In the genomic region with DNA sequence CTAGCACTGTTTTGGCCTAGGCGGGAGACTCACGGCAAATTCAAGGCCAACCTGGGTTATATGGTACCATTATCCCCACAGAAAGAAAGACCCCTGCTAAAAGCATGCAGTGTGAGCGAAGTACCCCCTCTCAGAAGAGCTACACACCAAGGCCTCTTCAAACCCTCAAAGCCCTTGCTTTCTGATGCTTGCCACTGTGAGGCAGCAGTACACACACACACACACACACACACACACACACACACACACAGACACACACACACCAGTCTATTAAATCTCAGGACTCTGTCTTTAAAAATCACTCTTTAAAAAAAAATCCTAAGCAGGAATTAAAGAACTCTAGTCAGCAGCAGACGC, we compare ENCODE assay signal across 8 mouse cellular contexts. TPM values are rescaled to one million over a fixed set of nuclear protein-coding genes. Genes with fewer than 3 reads are reported as not detected.
DNase-seq lines count a peak whose midpoint lies in the region; ATAC-seq lines count a peak whose summit lies in the region.

No protein-coding gene starts in this region.

- no peak for ATAC-seq in heart, embryonic 13.5 days (ENCODE audit: extremely low read depth, insufficient number of reproducible peaks, low FRiP score, low TSS enrichment)
- ATAC-seq in forebrain, embryonic 16.5 days: peak; percentile 15
- no peak for ATAC-seq in liver, embryonic 16.5 days (ENCODE audit: low read depth)

- peak overlapping the region; percentile 78 for H3K4me2 ChIP-seq in heart, embryonic 13.5 days
- peak overlapping the region; percentile 91 for H3K4me2 ChIP-seq in forebrain, embryonic 16.5 days (ENCODE audit: low read length)
- peak overlapping the region; percentile 98 for H3K4me2 ChIP-seq in liver, embryonic 16.5 days (ENCODE audit: low read depth, low read length)

- peak overlapping the region; percentile 98 for H3K9ac ChIP-seq in heart, embryonic 13.5 days
- peak overlapping the region; percentile 90 for H3K9ac ChIP-seq in forebrain, embryonic 16.5 days (replicated peaks; ENCODE audit: low read depth, low read length)
- H3K9ac ChIP-seq in liver, embryonic 16.5 days (ENCODE audit: low read depth, low read length): no peak overlapping the region; the same call in 1 of the 2 replicates

- H3K27ac ChIP-seq in heart, embryonic 13.5 days (replicated peaks): peak overlapping the region; percentile 95
- H3K27ac ChIP-seq in forebrain, embryonic 16.5 days (ENCODE audit: low read length): peak overlapping the region; percentile 89
- 0 out of 2 replicates have a peak overlapping the region, but pooled peaks have one; percentile 29 for H3K27ac ChIP-seq in liver, embryonic 16.5 days (ENCODE audit: low read length)

- no peak for DNase-seq in heart, adult 8-10 months (ENCODE audit: low spot score)
- DNase-seq in ES-CJ7 (ENCODE audit: low read depth, low spot score): peak; percentile 30
- no peak for DNase-seq in adrenal gland, adult 2 months
- no peak for DNase-seq in spleen, adult 12 weeks (ENCODE audit: low spot score)
- DNase-seq in gastrocnemius, adult 18-20 months (ENCODE audit: low spot score): no peak

- no peaks in the 10 kb centered on the region for H3K9me3 ChIP-seq in heart, embryonic 13.5 days
- no peaks in the 10 kb centered on the region for H3K9me3 ChIP-seq in forebrain, embryonic 16.5 days (ENCODE audit: control insufficient read depth, low read length)
- H3K9me3 ChIP-seq in liver, embryonic 16.5 days (replicated peaks; ENCODE audit: control insufficient read depth, low read length): no peaks in the 10 kb centered on the region

- H3K36me3 ChIP-seq in heart, embryonic 13.5 days: peaks cover 5% of the 10 kb centered on the region; the same call in 1 of the 2 replicates
- H3K36me3 ChIP-seq in forebrain, embryonic 16.5 days (ENCODE audit: control insufficient read depth, insufficient read depth): peaks cover 2% of the 10 kb centered on the region; the same call in 1 of the 2 replicates
- no peaks in the 10 kb centered on the region for H3K36me3 ChIP-seq in liver, embryonic 16.5 days (ENCODE audit: control insufficient read depth, insufficient read depth)

- no peaks in the 10 kb centered on the region for H3K27me3 ChIP-seq in heart, embryonic 13.5 days (replicated peaks)
- H3K27me3 ChIP-seq in forebrain, embryonic 16.5 days (replicated peaks; ENCODE audit: control insufficient read depth, insufficient read depth, low read length): no peaks in the 10 kb centered on the region
- no peaks in the 10 kb centered on the region for H3K27me3 ChIP-seq in liver, embryonic 16.5 days (ENCODE audit: control insufficient read depth, insufficient read depth, low read depth, low read length)

- peak overlapping the region; percentile 82 for H3K4me3 ChIP-seq in heart, embryonic 13.5 days
- peak overlapping the region; percentile 87 for H3K4me3 ChIP-seq in forebrain, embryonic 16.5 days (replicated peaks; ENCODE audit: low read length)
- peak overlapping the region; percentile 90 for H3K4me3 ChIP-seq in liver, embryonic 16.5 days (ENCODE audit: low read depth, low read length)

- WGBS in heart, embryonic 13.5 days: 47% methylated on average over 4 of the region's 4 CpGs
- WGBS in forebrain, embryonic 16.5 days: 42% methylated on average over 4 of the region's 4 CpGs
- WGBS in liver, embryonic 16.5 days (ENCODE audit: insufficient replicate concordance): 62% methylated on average over 4 of the region's 4 CpGs

- peaks cover 45% of the 10 kb centered on the region for H3K4me1 ChIP-seq in heart, embryonic 13.5 days
- peaks cover 38% of the 10 kb centered on the region for H3K4me1 ChIP-seq in forebrain, embryonic 16.5 days (replicated peaks; ENCODE audit: control insufficient read depth, insufficient read depth, low read length)
- H3K4me1 ChIP-seq in liver, embryonic 16.5 days (ENCODE audit: control insufficient read depth, low read depth, low read length): peaks cover 32% of the 10 kb centered on the region

RNA-seq across cellular contexts. Expression of gene 2310022B05Rik, which starts 0.7 kb away (rescaled TPM):
- polyA plus RNA-seq in heart, embryonic 13.5 days (2015; fragmentation: Nextera tagmentation; extraction: Ambion mirVana): 37.8 TPM in 2 replicates
- total RNA-seq in heart, adult 8-10 months (2022): 10 to 100 TPM; 42.8 to 61.1 (median 50.7) TPM
- 26.0 and 29.4 TPM in 2 replicates for polyA plus RNA-seq in forebrain, embryonic 16.5 days (2015; fragmentation: Nextera tagmentation; extraction: Ambion mirVana)
- 5.3 and 6.4 TPM in 2 replicates for polyA plus RNA-seq in liver, embryonic 16.5 days (2015; fragmentation: Nextera tagmentation; extraction: Ambion mirVana)
- 10 to 100 TPM; 34.1 to 56.7 TPM for total RNA-seq in adrenal gland, adult 2 months (2021)
- polyA plus RNA-seq in adrenal gland, adult 2 months (2012; rRNA removed): 37.6 and 49.4 TPM in 2 replicates
- total RNA-seq in gastrocnemius, adult 18-20 months (2021): 10 to 100 TPM; 10.0 to 15.7 TPM

RNA-seq across cellular contexts. Expression of gene Ttc13, which starts 57.9 kb away (rescaled TPM):
- polyA plus RNA-seq in heart, embryonic 13.5 days (2015; fragmentation: Nextera tagmentation; extraction: Ambion mirVana): 27.0 and 28.2 TPM in 2 replicates
- 10 to 100 TPM; 13.4 to 18.6 (median 14.7) TPM for total RNA-seq in heart, adult 8-10 months (2022)
- 60.0 and 62.6 TPM in 2 replicates for polyA plus RNA-seq in forebrain, embryonic 16.5 days (2015; fragmentation: Nextera tagmentation; extraction: Ambion mirVana)
- 14.2 and 14.6 TPM in 2 replicates for polyA plus RNA-seq in liver, embryonic 16.5 days (2015; fragmentation: Nextera tagmentation; extraction: Ambion mirVana)
- 10 to 100 TPM; 36.4 to 43.3 TPM for total RNA-seq in adrenal gland, adult 2 months (2021)
- 14.6 and 16.6 TPM in 2 replicates for polyA plus RNA-seq in adrenal gland, adult 2 months (2012; rRNA removed)
- 10 to 100 TPM; 17.1 to 20.6 TPM for total RNA-seq in gastrocnemius, adult 18-20 months (2021)

RNA-seq across cellular contexts. Expression of gene Arv1, which starts 58.1 kb away (rescaled TPM):
- polyA plus RNA-seq in heart, embryonic 13.5 days (2015; fragmentation: Nextera tagmentation; extraction: Ambion mirVana): 14.0 and 17.2 TPM in 2 replicates
- 1 to 10 TPM; 3.6 to 6.0 (median 3.9) TPM for total RNA-seq in heart, adult 8-10 months (2022)
- 26.9 and 33.5 TPM in 2 replicates for polyA plus RNA-seq in forebrain, embryonic 16.5 days (2015; fragmentation: Nextera tagmentation; extraction: Ambion mirVana)
- polyA plus RNA-seq in liver, embryonic 16.5 days (2015; fragmentation: Nextera tagmentation; extraction: Ambion mirVana): 4.8 and 5.7 TPM in 2 replicates
- 10 to 100 TPM in 1 of 2 experiments, 1 to 10 TPM in 1; 9.2 to 10.7 TPM for total RNA-seq in adrenal gland, adult 2 months (2021)
- 12.8 and 13.9 TPM in 2 replicates for polyA plus RNA-seq in adrenal gland, adult 2 months (2012; rRNA removed)
- 1 to 10 TPM; 2.6 to 3.1 TPM for total RNA-seq in gastrocnemius, adult 18-20 months (2021)

Comparison
In these comparisons a context has a peak if more than half of its experiments do, and no peak if none do; other contexts are left out.
1. H3K27ac ChIP-seq: peak in every context shown above with its lines; median percentile 95 in heart, embryonic 13.5 days; 89 in forebrain, embryonic 16.5 days; 29 in liver, embryonic 16.5 days.